Comparison of ENCODE assay signal across 8 mouse cellular contexts in genomic region chr11:4984249-4984648, GRCm38 (mm10). TPM values are rescaled to one million over a fixed set of nuclear protein-coding genes. Genes with fewer than 3 reads are reported as not detected.
A peak's percentile ranks its signal among the peaks of the same experiment; 100 is the strongest.
DNase-seq lines count a peak whose midpoint lies in the region; ATAC-seq and TF ChIP-seq lines count a peak whose summit lies in the region.

No protein-coding gene starts in this region.

- H3K9ac ChIP-seq in liver, postnatal 0 days (replicated peaks), result no peak overlapping the region

- no peaks in the 10 kb centered on the region for H3K9me3 ChIP-seq in liver, postnatal 0 days (ENCODE audit: low read length)

- intact Hi-C loops in heart, postnatal 10 days (cut with DNase I), result no loop called here

- peak; percentile 25; the same call in 1 of the 2 replicates for TF ChIP-seq CTCF in cerebellum, adult 2 months (IDR thresholded peaks at IDR 0.05; ENCODE audit: borderline replicate concordance, insufficient read depth, low read depth, low read length)
- TF ChIP-seq CTCF in liver, postnatal 0 days (IDR thresholded peaks at IDR 0.05; ENCODE audit: low read depth), result peak; percentile 85

- H3K4me1 ChIP-seq in cerebellum, adult 2 months (ENCODE audit: control insufficient read depth, insufficient read depth, low read length), result peaks cover 8% of the 10 kb centered on the region; the same call in 1 of the 2 replicates
- H3K4me1 ChIP-seq in liver, postnatal 0 days (ENCODE audit: insufficient read depth), result peaks cover 23% of the 10 kb centered on the region

- 0 out of 2 replicates have a peak, but pooled peaks cover 5% of the 10 kb centered on the region for H3K36me3 ChIP-seq in liver, postnatal 0 days (replicated peaks; ENCODE audit: insufficient read depth, low read length)

- DNase-seq in cerebellum, adult 2 months, result peak in 1 of 2 experiments; percentile 51
- peak; percentile 77 for DNase-seq in 3T3-L1 (ENCODE audit: low read depth, low spot score)
- DNase-seq in cerebellum, adult 8-10 months, result peak; percentile 45
- peak; percentile 34 to 57 for DNase-seq in heart, postnatal 10 days
- DNase-seq in liver, postnatal 0 days, result no peak
- DNase-seq in retina, postnatal 1 day, result peak; percentile 68
- no peak for DNase-seq in urinary bladder, postnatal 10 days (ENCODE audit: low spot score)

- H3K27ac ChIP-seq in cerebellum, adult 2 months (ENCODE audit: insufficient read depth, low read length), result no peak overlapping the region
- H3K27ac ChIP-seq in liver, postnatal 0 days (ENCODE audit: low read depth), result no peak overlapping the region

- no peak for TF ChIP-seq EP300 in liver, postnatal 0 days (IDR thresholded peaks at IDR 0.05; ENCODE audit: low read depth)

- no peaks in the 10 kb centered on the region for H3K27me3 ChIP-seq in cerebellum, adult 2 months (ENCODE audit: control insufficient read depth, insufficient read depth, low read length)
- no peaks in the 10 kb centered on the region for H3K27me3 ChIP-seq in liver, postnatal 0 days (ENCODE audit: insufficient read depth, low read length)

- ATAC-seq in cerebellum, adult (ENCODE audit: insufficient number of reproducible peaks, low FRiP score, low TSS enrichment), result no peak
- no peak for ATAC-seq in liver, postnatal 0 days

- peak overlapping the region; percentile 33; the same call in 1 of the 2 replicates for H3K4me2 ChIP-seq in liver, postnatal 0 days (ENCODE audit: low read depth, low read length)

- 4% methylated on average over 5 of the region's 5 CpGs for WGBS in cerebellum, adult 2 months
- 5% methylated on average over 5 of the region's 5 CpGs for WGBS in liver, postnatal 0 days (ENCODE audit: insufficient replicate concordance)

- no peak overlapping the region for H3K4me3 ChIP-seq in cerebellum, adult 2 months (replicated peaks; ENCODE audit: insufficient read depth, low read depth, low read length)
- H3K4me3 ChIP-seq in liver, postnatal 0 days (ENCODE audit: low read depth, low read length), result no peak overlapping the region

- no peak for TF ChIP-seq POLR2A in cerebellum, adult 2 months (IDR thresholded peaks at IDR 0.05; ENCODE audit: borderline replicate concordance, insufficient read depth, low read length)

RNA-seq across cellular contexts. Expression of gene Ap1b1, which starts 2.4 kb away (rescaled TPM):
- polyA plus RNA-seq in cerebellum, adult 2 months (2012; rRNA removed), result 180 and 181 TPM in 2 replicates
- 10 to 100 TPM; 46.8 to 50.9 TPM for total RNA-seq in heart, postnatal 10 days (2021)
- polyA plus RNA-seq in liver, postnatal 0 days (2015; fragmentation: Nextera tagmentation; extraction: Ambion mirVana), result 40.7 and 46.3 TPM in 2 replicates

RNA-seq across cellular contexts. Expression of gene Nefh, which starts 36.4 kb away (rescaled TPM):
- 197 and 273 TPM in 2 replicates for polyA plus RNA-seq in cerebellum, adult 2 months (2012; rRNA removed)
- under 1 TPM in 1 of 2 experiments, not detected in 1; 0.07 TPM for total RNA-seq in heart, postnatal 10 days (2021)
- 0.16 and 0.18 TPM in 2 replicates for polyA plus RNA-seq in liver, postnatal 0 days (2015; fragmentation: Nextera tagmentation; extraction: Ambion mirVana)

Comparison
In these comparisons a context has a peak if more than half of its experiments do, and no peak if none do; other contexts are left out.
1. DNase-seq: peak in 3T3-L1 (single experiment), cerebellum, adult 8-10 months (single experiment), heart, postnatal 10 days (2 of 2) and retina, postnatal 1 day (single experiment); none in liver, postnatal 0 days (single experiment) and urinary bladder, postnatal 10 days (single experiment).
2. RNA of gene Nefh, which starts 36.4 kb away (polyA plus RNA-seq): 197 to 273 TPM in cerebellum, adult 2 months; 0.16 to 0.18 TPM in liver, postnatal 0 days; every median in the first group is over 100 times any median in the second.